Mouse (Mus musculus) Patski (cell line): Measurements from ENCODE around the gene Sephs2. TPM values are rescaled to one million over a fixed set of nuclear protein-coding genes. Genes with fewer than 3 reads are reported as not detected.
"Not testable (repeated sequence)": the region's sequence is repeated elsewhere in the genome, so short reads cannot be mapped to it uniquely, and the experiment has no call there.

Experiments used
- ATAC-seq: fragments of 100-300 bp; one replicate; pipeline ENCODE4 v1.8.0; 2021
- CTCF ChIA-PET: fragments of 350-600 bp; sonication (Branson Sonifier 250); formaldehyde crosslinking; loops from one replicate; lab custom pipeline; 2022; ENCODE audit warnings: inconsistent platforms; lab: Charles Lee
- POLR2A ChIA-PET: fragments of 350-600 bp; sonication (Branson Sonifier 250); formaldehyde crosslinking; loops from one replicate; lab custom pipeline; 2022; ENCODE audit warnings: antibody characterized with exemption, inconsistent platforms; lab: Charles Lee
- DNase-seq: peaks from one replicate; pipeline ENCODE4 v3.0.0-alpha.2; 2011; ENCODE audit warnings: low read depth, low spot score
- H3K27me3 ChIP-seq: fragments of 371-371 bp; one replicate; pipeline ENCODE4 v1.5.1; 2021
- CTCF ChIP-seq: fragments of 100-300 bp; IDR thresholded peaks from one replicate; pipeline ENCODE4 v1.5.1; 2021
- in situ Hi-C: fragments of 300-500 bp; cut with MboI; formaldehyde crosslinking; loops from 3 replicates; pipeline ENCODE4 v1.11.1; 2018; ENCODE audit warnings: low pct_unique_long_range_greater_than_20kb, mixed read lengths
- polyA plus RNA-seq: library from polyadenylated mRNA; unstranded; gene quantifications from one replicate; pipeline ENCODE4 v1.2.3, GENCODE M21; 2021

Sephs2 gene
- polyA plus RNA-seq, 1 experiment from 2014 or later, result 89.8 TPM

DNA sequence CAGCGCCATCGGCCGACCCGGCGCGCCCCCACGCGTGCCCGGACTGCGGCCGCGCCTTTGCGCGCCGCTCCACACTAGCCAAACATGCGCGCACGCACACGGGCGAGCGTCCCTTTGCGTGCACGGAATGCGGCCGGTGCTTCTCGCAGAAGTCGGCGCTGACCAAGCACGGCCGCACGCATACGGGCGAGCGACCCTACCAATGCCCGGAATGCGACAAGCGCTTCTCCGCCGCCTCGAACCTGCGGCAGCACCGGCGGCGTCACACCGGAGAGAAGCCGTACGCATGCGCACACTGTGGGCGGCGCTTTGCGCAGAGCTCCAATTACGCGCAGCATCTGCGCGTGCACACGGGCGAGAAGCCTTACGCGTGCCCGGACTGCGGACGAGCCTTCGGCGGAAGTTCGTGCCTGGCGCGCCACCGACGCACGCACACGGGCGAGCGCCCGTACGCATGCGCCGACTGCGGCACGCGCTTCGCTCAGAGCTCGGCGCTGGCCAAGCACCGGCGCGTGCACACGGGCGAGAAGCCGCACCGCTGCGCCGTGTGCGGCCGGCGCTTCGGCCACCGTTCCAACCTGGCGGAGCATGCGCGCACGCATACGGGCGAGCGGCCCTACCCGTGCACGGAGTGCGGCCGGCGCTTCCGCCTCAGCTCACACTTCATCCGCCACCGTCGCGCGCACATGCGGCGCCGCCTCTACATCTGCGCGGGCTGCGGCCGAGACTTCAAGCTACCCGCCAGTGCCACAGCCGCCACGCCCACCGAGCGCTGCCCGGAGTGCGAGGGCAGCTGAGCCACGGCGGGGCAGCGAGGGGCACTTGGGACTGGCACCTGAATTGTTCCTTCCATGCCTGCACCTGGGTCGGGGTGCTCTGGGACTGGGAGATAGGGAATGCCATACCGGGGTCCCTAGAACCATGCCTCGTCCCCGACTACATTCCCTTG, 19.8 kb downstream of the Sephs2 start:
- ChIA-PET POLR2A (interaction anchor here (0.7 to 1.0 kb wide), 3 partner anchors 9 to 381 kb away, joined by 3 to 4 read pairs (median 3); no protein-coding TSS in a partner anchor), CTCF (no interaction called here)
- DNase-seq (peak; percentile 71), ATAC-seq (peak; percentile 84)
- no peak for TF ChIP-seq CTCF
- no peaks in the 10 kb centered on the region for H3K27me3 ChIP-seq
- in situ Hi-C loops, result no loop called here

DNA sequence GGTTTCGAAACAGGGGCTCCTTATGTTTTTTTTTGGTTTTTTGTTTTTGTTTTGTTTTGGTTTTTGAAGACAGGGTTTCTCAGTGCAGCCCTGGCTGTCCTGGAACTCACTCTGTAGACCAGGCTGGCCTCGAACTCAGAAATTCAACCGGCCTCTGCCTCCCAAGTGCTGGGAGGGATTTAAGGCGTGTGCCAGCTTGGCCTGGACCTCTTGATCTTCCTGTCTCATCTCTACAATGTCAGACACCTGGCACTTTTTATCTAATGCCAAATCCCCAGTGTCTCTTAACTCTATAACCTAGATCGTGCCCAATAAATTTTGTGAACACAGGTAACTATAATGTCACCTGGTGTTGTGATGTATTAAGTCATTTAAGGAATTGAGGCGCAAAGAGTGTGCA, 20.5 kb downstream of the Sephs2 start:
- TF ChIP-seq CTCF, result no peak
- DNase-seq (no peak), ATAC-seq (no peak)
- no peaks in the 10 kb centered on the region for H3K27me3 ChIP-seq
- in situ Hi-C loops, result no loop called here
- ChIA-PET POLR2A (interaction anchor here (0.7 to 1.0 kb wide), 2 partner anchors 8 to 380 kb away, joined by 3 read pairs; no protein-coding TSS in a partner anchor), CTCF (no interaction called here)

DNA sequence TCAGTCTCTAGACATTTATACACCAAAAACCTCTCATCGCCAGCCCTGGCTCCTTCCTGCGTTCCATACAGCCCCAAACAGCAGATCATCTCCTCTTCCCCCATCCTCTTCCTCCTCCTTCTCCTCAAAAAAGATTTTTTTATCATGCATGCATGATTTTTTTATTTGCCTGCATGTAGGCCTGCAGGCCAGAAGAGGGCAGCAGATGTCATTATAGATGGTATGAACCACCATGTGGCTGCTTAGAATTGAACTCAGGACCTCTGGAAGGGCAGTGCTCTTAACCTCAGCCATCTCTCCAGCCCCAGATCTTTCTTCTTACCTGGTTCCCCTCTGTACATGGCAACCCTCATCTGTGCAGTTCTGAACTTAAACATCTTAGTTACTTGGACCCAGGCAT, 21.4 kb downstream of the Sephs2 start:
- DNase-seq (no peak), ATAC-seq (no peak)
- in situ Hi-C loops, result no loop called here
- CTCF ChIA-PET, result interaction anchor here (1.2 kb wide), 1 partner anchor 14 kb away, joined by 4 read pairs; no protein-coding TSS in a partner anchor
- no peaks in the 10 kb centered on the region for H3K27me3 ChIP-seq
- no peak for TF ChIP-seq CTCF
- POLR2A ChIA-PET, result no interaction called here

DNA sequence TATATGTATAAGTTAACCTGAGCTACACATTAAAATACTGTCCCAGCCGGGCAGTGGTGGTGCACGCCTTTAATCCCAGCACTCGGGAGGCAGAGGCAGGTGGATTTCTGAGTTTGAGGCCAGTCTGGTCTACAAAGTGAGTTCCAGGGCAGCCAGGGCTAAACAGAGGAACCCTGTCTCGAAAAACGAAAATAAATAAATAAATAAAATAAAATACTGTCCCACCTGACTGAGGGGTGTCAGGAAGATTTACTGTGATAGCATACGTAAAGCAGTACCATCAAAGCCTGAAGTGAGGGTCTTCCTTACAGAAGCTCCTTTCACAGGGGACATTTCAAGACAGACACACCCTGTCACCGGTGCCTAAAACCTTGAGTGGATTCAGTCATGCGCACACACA, 23.3 kb downstream of the Sephs2 start:
- in situ Hi-C loops, ATAC-seq, H3K27me3 ChIP-seq, POLR2A ChIA-PET, DNase-seq: not testable (repeated sequence)
- CTCF ChIA-PET, result interaction anchor here (0.9 kb wide), 1 partner anchor 15 kb away, joined by 3 read pairs; no protein-coding TSS in a partner anchor

DNA sequence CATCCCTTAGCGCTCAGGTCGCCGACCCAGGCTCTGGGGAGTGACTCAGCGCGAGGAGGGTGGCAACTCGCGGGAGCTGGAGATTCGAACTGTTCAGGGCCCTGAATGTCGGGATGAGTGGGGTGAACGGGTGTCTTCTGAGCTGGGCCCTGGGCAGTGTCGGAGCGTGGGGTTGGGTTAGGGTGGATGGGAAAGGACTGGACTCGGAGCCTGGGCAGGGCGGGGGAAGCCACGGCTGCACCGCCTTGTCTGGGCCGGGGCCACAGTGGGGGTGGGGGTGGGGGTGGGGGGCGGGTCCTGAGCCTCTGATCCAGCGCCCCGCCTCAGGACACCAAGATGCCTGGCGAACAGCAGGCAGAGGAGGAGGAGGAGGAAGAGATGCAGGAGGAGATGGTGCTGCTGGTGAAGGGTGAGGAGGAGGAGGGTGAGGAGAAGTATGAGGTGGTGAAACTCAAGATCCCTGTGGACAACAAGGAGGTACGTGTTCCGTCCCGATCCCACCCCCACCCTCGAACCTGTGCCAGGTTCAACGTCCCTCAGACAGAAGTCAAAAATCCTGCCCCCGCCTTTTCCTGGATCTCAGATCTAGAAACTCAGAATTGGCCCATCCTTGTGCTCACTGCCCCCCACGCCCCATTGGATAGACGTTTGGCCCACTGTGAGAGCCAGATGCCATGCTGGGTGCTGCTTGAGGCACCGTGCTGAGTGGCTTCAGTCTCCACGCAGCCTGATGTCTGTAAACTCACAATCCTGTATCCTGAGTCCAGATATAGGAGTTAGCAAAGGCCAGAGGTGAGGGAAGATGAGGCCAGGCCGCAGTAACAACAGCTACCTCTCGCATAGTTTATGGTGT, 29.0 kb downstream of the Sephs2 start:
- no peak for TF ChIP-seq CTCF
- in situ Hi-C loops, result no loop called here
- H3K27me3 ChIP-seq, result no peaks in the 10 kb centered on the region
- ChIA-PET CTCF (no interaction called here), POLR2A (interaction anchor here (0.7 to 1.0 kb wide), 2 partner anchors 9 kb away, joined by 3 to 5 read pairs; no protein-coding TSS in a partner anchor)
- DNase-seq (no peak), ATAC-seq (peak; percentile 42)

DNA sequence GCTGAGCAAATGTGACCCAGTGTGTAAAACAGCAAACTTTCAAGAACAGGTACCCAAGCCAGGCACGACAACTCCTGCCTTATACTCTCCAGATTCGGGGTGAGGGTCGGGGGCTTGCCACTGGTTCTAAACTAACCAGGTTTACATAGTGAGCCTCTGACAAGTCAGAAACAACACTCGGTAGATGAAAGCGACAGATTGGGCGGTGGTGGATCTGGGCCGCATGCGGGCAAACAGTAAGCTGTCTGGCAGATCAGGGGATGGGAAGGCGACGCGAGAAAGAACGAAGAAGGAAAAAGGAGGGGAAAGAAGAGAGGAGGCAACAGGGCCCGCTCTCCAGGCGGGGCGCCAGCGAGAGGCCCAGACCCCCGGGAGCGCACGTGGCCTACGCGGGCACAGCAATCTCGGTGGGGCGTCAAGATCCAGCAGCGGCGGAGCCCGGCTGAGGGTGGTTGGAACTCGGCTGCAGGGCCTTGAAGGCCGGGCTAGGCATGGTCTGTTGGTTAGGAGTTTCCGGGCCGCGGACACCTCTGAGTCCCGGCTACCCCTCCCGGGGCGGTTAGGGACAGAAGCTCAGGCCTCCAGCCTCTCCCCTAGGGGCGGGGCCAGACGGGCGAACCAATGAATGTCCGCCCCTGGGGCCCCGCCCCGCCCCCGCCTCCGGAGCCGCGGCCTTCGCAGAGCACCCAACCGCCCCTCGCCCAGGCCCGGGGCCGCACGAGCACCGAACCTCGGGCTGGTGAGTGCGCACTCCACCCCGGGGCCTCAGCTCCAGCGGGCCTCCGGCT, 29.8 kb downstream of the Sephs2 start, which contains the start of gene Zfp771:
Zfp771 (plus strand) TSS at position 405 of the 788 bp plus-strand sequence.
- DNase-seq (peak; percentile 68), ATAC-seq (peak; percentile 89)
- ChIA-PET POLR2A (interaction anchor here (1.0 kb wide), 1 partner anchor 9 kb away, joined by 5 read pairs; no protein-coding TSS in a partner anchor), CTCF (no interaction called here)
- in situ Hi-C loops, result no loop called here
- no peaks in the 10 kb centered on the region for H3K27me3 ChIP-seq
- no peak for TF ChIP-seq CTCF

DNA sequence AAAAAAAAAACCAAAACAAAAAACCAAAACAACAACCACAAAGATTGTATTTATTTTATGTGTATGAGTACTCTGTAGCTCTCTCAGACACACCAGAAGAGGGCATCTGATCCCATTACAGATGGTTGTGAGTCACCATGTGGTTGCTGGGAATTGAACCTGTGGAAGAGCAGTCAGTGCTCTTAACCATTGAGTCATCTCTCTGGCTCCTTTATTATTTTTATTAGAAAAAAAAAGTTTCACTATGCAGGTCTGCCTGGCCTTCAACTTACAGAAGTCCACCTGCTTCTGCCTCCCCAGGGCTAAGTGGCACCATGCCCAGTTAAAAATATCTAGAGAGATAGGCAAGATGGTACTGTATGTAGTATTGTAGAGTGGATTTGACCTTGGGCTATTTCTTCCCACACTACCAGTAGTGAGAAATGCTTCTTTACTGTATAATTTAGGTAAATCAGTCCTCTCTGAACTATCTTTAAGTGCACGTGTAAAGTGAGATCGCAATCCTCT, 30.4 kb downstream of the Sephs2 start:
- in situ Hi-C loops, result no loop called here
- no peak for ATAC-seq
- POLR2A ChIA-PET, result no interaction called here
- CTCF ChIA-PET, result no interaction called here
- H3K27me3 ChIP-seq, result no peaks in the 10 kb centered on the region
- no peak for DNase-seq
- no peak for TF ChIP-seq CTCF

DNA sequence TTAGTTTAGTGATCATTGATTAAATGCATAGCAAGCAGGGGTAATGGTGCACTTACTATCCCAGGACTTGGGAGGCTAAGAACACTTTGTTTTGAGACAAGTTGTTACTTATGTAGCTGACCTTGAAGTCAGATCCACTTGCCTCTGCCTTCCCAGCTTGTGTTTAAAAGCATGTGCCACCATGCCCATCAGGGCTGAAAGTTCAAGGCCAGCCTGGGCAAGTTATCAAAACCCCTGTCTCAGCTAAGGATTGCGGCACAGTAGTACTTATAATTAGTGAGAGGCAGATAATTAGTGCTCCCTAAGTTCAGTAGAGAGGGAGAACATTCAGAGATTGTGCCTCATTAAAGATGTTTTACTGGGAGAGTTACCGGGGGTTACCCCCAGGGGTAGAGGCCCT, 39.1 kb downstream of the Sephs2 start:
- H3K27me3 ChIP-seq, result no peaks in the 10 kb centered on the region
- ChIA-PET POLR2A (interaction anchor here (0.6 to 1.6 kb wide), 2 partner anchors 9 to 30 kb away, joined by 4 to 5 read pairs; partner anchors contain the start of gene Zfp771), CTCF (no interaction called here)
- TF ChIP-seq CTCF, result no peak
- no peak for ATAC-seq
- DNase-seq, result no peak
- in situ Hi-C loops, result no loop called here

DNA sequence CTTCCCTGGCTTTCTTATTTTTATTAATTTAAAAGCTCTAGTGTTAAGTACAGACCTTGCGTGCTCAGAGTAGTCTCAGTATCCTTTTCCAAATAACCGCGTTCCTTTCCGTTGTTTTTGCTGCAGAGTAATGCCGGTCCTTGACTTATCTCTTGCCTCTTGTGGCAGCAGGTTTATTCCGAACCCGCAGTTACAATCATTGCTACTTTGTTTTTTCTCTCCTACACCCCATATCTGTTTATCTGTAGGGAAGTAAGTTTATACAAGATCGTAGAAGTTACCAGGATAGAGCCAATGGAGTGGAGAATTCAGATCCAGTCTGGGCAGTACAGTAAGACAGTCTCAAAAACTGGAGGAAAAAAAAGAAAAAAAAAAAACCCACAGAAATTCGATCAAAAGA, 40.1 kb downstream of the Sephs2 start:
- no peak for DNase-seq
- ATAC-seq, result no peak
- no peaks in the 10 kb centered on the region for H3K27me3 ChIP-seq
- in situ Hi-C loops, result no loop called here
- ChIA-PET CTCF (no interaction called here), POLR2A (no interaction called here)
- TF ChIP-seq CTCF, result no peak
